Mouse (Mus musculus) lung, postnatal 36 days (tissue): ENCODE results near the gene Kxd1.
A peak's percentile ranks its signal among the peaks of the same experiment; 100 is the strongest.

Experiments used
- DNase-seq: peaks from one replicate; pipeline ENCODE4 v3.0.0; 2022; ENCODE audit warnings: mixed read lengths

The Kxd1 gene

GRCm38 (mm10) chr8:70527512-70528181 is at the start of gene Kxd1, which contains the start of gene Fkbp8:
Gene Kxd1, minus strand, starts transcription at chr8:70527956.
Gene Fkbp8, plus strand, starts transcription at chr8:70527724.
- DNase-seq = peak; percentile 99

- no peak for DNase-seq
Observed at GRCm38 (mm10) chr8:70577207-70577606, 49.5 kb upstream of the Kxd1 start.

DNA sequence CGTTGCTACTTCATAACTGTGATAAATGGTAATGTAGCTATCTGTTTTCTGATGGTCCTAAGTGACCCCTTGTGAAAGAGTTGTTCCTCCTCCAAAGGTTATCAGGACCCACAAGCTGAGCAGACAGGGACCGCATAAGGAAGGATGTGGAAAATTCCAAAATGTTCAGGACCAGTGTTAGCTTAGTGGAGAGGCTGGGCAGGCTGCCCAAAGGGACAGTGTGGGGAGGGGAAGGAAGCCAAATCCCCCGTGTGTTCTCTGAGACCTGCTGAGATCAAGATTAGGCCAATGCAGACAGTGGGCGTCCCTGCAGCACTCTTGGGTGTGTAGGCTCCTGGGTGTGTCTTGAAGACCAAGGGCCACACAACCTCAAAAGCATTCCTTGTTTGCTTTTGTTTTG is 47.2 kb upstream of the Kxd1 start:
- DNase-seq = peak; percentile 74

DNA sequence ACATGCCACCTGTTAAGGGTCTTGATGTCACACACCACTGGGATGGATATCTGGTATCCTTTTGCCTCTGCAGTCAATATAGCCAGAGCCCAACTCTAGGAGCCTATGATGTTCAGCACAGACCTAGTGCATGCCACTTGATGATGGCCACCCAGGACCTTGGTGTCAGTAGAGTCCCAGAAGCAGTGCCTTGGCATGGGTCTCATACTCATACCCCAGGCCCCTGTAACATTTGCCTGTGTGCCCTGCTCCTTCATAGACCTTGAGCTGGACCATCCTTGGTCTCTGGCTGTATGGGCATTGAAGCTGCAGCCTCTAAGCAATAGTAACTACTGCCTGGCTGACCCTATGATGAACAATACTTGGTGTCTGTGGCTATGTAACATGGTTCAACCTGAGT is 46.5 kb upstream of the Kxd1 start:
- no peak for DNase-seq

DNA sequence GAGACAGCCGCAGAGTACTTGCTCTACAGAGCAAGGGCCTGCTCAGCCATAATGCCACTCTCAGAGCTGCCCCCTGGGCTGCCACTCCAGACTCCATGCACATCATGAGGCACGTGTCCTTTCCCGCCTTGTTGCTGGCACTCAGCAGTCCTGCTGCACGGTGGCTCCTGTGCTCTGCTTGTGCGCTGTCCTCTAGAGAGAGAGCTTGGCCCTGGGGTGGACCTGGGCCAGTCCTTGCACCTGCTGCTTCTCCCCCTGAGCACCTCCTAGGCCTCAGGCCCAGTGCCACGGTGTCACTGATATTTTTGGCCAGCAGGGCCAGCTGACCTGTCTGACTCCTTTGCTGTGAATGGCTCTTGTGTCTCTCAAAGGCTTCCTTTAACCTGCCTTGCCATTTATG is 43.2 kb upstream of the Kxd1 start:
- peak; percentile 54 for DNase-seq

DNA sequence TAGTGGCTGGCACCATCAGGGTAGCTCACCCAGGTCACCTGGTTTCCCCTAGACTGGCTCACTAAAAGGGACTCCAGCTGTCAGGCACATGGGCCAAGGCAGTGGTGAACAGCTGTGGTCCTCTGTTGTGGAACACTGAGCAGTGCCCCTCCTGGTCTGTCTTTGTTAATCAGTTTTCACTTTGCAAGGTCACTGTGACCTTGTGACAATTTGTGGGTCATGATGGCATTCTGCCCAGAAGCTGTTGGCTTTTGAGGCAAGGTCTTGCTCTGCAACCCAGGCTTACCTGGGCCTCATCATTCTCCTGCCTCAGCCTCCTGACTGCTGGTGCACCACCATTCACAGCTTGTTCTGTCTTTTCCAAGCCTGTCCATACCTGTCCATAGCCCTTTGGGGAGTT is 42.6 kb upstream of the Kxd1 start:
- DNase-seq = no peak

DNA sequence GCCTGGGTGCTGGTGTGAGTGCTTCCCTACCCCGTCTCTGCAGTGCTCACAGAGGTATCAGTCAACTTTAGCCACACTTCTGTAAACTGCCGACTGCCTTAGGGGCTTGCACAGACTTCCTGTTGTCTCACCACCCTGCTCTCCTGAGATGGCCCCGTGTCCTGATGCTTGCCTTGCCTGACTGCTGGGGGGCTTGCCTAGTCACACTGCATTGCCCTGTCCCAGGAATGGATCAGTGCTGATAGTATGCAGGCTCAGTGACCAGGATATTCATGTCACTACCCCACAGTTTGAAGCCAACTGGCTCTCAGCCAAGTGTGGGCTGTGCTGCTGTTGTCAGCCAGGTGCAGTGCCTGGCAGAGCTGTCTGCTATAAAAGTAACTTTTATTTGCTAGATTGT is 37.8 kb upstream of the Kxd1 start:
- peak; percentile 46 for DNase-seq

- DNase-seq = no peak
Observed at GRCm38 (mm10) chr8:70564696-70565235, 37.0 kb upstream of the Kxd1 start.

- no peak for DNase-seq
Observed at GRCm38 (mm10) chr8:70563763-70564387, 36.1 kb upstream of the Kxd1 start.

- DNase-seq = peak; percentile 91
Observed at GRCm38 (mm10) chr8:70562802-70563201, 35.0 kb upstream of the Kxd1 start.

DNA sequence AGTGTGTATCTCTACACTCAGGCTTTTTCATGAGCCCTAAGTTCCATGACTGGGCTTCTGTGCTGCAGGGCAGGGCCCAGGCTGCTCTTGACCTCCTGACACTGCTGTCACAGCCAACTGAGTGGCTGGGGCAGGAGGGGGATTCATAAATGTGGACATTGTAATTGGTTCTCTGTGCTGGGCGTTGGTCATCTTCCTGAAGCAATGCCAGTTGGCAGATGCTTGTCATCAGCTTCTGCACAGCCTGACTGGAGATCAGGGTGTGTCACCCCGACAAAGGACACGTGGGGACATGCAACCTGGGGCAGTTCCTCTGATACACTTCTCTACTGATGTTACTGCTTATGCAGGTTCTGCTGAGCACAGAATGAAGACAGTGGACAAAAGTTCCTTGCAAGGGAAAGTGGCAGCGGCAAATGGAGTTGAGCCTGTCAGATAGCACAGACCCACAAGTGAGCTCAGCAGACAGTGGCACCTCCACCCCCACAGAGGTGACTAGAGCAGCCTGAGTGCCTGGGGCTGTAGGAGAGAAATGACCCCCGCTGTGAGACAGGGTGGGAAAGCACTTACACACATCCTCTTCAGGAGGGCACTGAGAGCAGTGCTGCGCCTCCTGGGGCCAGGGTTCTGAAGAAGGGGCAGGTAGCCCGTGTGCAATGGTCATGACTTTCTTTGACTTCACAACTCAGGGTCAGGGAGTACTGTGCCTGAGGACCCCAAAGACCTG is 34.2 kb upstream of the Kxd1 start:
- DNase-seq = peak; percentile 89

DNA sequence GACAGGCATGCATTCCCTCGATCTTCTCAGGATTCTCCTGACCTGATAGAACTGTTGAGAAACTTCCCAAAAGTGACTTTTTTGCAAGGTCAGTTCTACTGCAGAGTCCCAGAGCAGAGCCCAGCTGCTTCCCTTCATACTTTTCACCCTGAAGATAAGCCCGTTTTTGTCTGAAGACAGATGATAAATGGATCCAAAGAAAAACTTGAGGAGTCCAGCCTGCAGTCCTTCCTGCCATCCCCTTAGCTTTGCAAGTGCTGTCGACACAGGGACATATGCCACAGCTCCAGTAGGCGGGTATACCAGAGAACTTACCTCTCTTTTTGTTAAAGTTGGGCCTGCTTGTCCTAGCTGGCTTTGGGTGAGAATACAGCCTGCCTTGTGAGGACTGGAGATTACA is 33.6 kb upstream of the Kxd1 start:
- DNase-seq = no peak

DNA sequence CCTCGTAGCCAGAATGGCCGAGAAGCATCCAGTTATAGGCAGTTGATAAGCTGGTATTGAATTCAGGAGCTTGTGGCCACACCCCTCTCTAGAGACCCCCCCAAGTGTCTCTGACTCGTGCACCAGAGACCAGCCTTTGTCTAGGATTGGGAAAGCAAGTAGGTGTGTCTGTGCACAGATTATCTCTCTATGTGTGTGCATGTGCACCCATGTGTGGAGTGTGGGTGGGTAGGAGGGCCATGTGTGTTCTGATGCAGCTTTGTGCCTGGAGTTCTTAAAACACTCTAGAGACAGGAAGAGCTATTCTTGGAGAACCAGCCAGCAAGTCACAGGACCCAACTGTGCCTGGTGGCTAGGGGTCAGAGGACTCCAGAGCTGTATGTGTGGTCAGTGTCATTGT is 32.8 kb upstream of the Kxd1 start:
- no peak for DNase-seq

DNA sequence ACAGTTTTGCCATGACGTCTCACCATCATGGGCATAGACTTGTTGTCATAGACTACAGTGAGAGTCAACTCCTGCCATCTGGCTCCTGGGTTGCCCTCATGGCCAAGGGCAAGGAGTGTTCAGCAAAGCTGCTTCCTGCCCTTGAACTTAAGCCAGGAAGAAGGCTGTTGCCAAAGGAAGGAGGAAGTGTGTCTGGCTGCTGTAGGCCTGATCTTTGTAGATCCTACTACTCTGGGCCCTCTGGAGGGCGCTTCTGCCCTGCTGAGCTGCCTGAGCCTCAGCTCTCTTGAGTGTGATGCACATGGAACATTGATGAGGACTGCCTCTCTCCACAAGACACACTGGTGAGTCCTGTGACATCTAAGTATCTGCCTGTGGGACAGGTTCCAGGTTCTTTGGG is 32.3 kb upstream of the Kxd1 start:
- peak; percentile 87 for DNase-seq

DNA sequence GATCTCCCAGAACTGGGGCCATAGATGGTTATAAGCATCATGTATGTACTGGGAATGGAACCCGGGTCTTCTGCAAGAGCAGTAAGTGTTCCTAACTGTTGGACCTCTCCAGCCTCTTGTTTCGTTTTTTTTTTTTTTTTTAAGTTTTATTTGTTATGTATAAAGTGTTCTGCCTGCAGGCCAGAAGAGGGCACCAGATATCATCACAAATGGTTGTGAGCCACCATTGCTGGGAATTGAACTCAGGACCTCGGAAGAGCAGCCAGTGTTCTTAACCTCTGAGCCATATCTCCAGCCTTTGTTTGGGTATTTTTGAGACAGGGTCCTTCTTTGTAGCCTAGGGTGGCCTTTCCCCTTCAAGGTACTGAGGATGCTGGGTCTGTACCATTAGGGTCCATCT is 31.2 kb upstream of the Kxd1 start:
- no peak for DNase-seq

DNA sequence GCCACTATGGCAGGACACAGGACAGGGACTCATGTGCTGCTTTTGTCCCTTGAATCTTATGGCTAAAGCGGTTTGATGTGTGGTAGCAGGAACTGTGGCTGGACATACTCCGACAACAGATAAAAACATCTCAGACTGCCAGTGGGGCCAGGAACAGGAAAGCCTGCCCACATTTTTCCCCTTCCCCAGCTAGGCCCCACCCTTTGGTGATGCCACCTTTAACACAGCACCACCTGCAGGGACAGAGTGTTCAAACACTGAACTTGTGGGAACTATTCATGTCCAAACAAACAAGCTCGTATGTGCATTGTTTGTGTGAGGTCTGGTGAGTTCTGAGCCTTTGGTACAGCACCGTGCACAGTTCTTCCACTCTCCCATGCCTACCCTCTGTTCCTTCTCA is 30.6 kb upstream of the Kxd1 start:
- DNase-seq = peak; percentile 62

DNA sequence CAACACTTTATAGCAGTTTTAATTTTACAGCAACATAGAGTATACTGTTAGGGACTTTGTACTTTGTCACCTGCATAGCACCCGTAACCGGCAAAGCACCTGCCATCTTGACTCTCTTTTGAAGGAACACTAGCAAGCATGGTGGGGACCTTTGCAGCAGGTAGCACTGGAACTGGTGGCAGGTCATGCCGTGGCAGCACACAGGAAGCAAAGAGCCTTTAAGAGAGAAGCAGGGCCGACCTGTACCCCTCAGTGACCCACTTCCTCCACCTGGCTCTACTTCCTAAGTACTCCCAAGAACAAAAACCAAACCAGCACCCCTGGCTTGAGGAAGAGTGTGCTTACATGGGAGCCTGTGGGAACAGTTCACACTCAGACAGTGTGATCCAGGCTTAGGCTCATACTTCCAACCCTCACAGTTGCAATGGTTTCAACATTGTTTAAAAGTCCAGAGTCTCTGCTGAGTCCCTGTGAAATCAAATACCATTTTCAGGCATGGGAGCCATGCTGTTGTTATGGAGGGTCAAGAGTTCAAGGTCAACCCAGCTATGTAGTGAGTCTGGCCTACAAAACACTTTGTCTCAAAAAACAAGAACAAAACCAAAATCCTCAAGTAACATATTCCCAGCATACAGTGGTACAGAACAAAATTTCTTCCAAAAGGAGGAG is 27.5 kb upstream of the Kxd1 start:
- DNase-seq = no peak

GRCm38 (mm10) chr8:70553740-70554139 is 26.0 kb upstream of the Kxd1 start:
- DNase-seq = peak; percentile 69

GRCm38 (mm10) chr8:70552836-70553235 is 25.1 kb upstream of the Kxd1 start:
- DNase-seq = peak; percentile 80

GRCm38 (mm10) chr8:70551558-70552161 is 23.9 kb upstream of the Kxd1 start:
- DNase-seq = no peak

DNA sequence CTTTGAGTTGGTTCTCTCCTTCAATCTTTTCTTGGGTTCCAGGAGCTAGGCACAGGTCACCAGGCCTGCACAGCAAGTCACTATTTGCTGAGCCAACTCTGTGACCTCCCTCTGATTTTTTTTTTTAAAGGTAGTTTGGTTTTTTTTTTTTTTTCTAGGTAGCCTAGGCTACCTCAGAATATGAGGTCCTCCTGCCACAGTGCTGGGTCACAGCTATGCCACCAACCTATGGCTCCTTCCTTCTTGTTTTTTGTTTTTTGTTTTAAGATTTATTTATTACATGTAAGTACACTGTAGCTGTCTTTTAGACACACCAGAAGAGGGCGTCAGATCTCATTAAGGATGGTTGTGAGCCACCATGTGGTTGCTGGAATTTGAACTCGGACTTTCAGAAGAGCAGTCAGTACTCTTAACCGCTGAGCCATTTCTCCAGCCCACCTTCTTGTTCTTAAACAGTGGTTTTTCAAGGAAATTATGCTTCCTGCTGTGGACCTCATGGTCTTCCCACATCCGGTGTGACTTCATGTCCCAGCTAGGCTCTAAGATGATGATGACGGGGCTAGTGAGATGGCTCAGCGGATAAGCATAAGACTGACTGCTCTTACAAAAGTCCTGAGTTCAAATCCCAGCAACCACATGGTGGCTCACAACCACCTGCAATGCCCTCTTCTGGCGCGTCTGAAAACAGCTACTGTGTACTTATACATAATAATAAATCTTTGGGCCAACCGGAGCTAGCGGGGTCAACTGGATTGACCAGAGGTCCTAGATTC is 21.8 kb upstream of the Kxd1 start:
- DNase-seq = peak; percentile 60

DNA sequence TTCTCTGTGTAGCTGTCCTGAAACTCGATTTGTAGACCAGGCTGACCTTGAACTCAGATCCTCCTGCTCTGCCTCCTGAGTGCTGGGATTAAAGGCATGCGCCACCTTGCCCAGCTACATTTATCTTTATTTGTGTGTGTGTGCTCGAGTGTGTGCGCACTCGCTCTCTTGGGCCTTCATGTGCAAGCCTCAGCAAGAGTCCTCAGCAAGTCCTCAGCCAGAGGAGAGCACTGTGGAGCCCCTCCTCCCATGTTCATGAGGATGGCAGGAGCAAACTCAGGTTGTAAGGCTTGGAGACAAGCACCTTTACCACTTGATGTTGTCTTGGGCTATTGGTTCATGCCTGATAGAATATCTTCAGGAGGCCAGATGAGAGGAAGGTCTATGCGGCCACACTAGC is 20.0 kb upstream of the Kxd1 start:
- DNase-seq = peak; percentile 67
